Mouse (Mus musculus) heart, embryonic 13.5 days (tissue): ENCODE measurements around the gene Ank2. TPM values are rescaled to one million over a fixed set of nuclear protein-coding genes. Genes with fewer than 3 reads are reported as not detected.
A peak's percentile ranks its signal among the peaks of the same experiment; 100 is the strongest.
"Not testable (repeated sequence)": the region's sequence is repeated elsewhere in the genome, so short reads cannot be mapped to it uniquely, and the experiment has no call there.

ENCODE experiments used
- ATAC-seq: fragments of 200-750 bp; cut with Nextera tagmentation; 2 replicates; pipeline ENCODE4 v1.8.0; 2017; ENCODE audit warnings: moderate TSS enrichment; ENCODE audit not compliant: insufficient number of reproducible peaks, low FRiP score, low TSS enrichment; ENCODE audit errors: extremely low read depth
- H3K27ac ChIP-seq: fragments of 300-500 bp; sonication (generic); replicated peaks from 2 replicates; pipeline ENCODE4 v1.5.1; 2015; ENCODE audit warnings: moderate library complexity, mild to moderate bottlenecking, inconsistent platforms
- H3K27me3 ChIP-seq: fragments of 300-500 bp; sonication (generic); replicated peaks from 2 replicates; pipeline ENCODE4 v1.6.1; 2015; ENCODE audit warnings: mild to moderate bottlenecking, inconsistent platforms
- H3K36me3 ChIP-seq: fragments of 300-500 bp; sonication (generic); 2 replicates; pipeline ENCODE4 v1.6.1; 2015; ENCODE audit warnings: mild to moderate bottlenecking, inconsistent platforms
- H3K4me1 ChIP-seq: fragments of 300-500 bp; sonication (generic); 2 replicates; pipeline ENCODE4 v1.6.1; 2015; ENCODE audit warnings: inconsistent platforms
- H3K4me2 ChIP-seq: fragments of 300-500 bp; sonication (generic); 2 replicates; pipeline ENCODE4 v1.6.1; 2015; ENCODE audit warnings: inconsistent platforms, mild to moderate bottlenecking, moderate library complexity
- H3K4me3 ChIP-seq: fragments of 300-500 bp; sonication (generic); 2 replicates; pipeline ENCODE4 v1.5.1; 2015; ENCODE audit warnings: moderate library complexity, mild to moderate bottlenecking, inconsistent platforms
- H3K9ac ChIP-seq: fragments of 300-500 bp; sonication (generic); 2 replicates; pipeline ENCODE4 v1.6.1; 2015; ENCODE audit warnings: inconsistent platforms, mild to moderate bottlenecking, moderate library complexity
- H3K9me3 ChIP-seq: fragments of 300-500 bp; sonication (generic); 2 replicates; pipeline ENCODE4 v1.6.1; 2016; ENCODE audit warnings: inconsistent platforms
- WGBS: fragments of 180-500 bp; shearing (Covaris S2); methylation state at CpG from one replicate; pipeline ENCODE4 v1.1.7; 2015; ENCODE audit warnings: mixed read lengths; 5-methylcytosine and 5-hydroxymethylcytosine counted together
- polyA plus RNA-seq: library from polyadenylated mRNA; unstranded; fragments of >200 nt; fragmentation: Nextera tagmentation; extraction: Ambion mirVana; gene quantifications from 2 replicates; pipeline ENCODE4 v1.2.1, GENCODE M21; 2015

Ank2 gene
- polyA plus RNA-seq, 1 experiment from 2014 or later: 27.6 TPM

- WGBS: 59% methylated on average over 5 of the region's 5 CpGs
- H3K9me3 ChIP-seq, H3K27ac ChIP-seq, H3K4me1 ChIP-seq, H3K27me3 ChIP-seq, H3K9ac ChIP-seq, H3K4me3 ChIP-seq, H3K4me2 ChIP-seq, ATAC-seq, H3K36me3 ChIP-seq: not testable (repeated sequence)
Measured at GRCm38 (mm10) chr3:127480369-127480768, 18.8 kb downstream of the Ank2 start.

- Histone ChIP-seq H3K27me3 (no peaks in the 10 kb centered on the region), H3K4me3 (no peak overlapping the region), H3K4me2 (no peak overlapping the region), H3K27ac (no peak overlapping the region), H3K36me3 (no peaks in the 10 kb centered on the region), H3K9ac (no peak overlapping the region), H3K4me1 (peaks cover 6% of the 10 kb centered on the region), H3K9me3 (no peaks in the 10 kb centered on the region)
- no peak for ATAC-seq
- 51% methylated on average over 6 of the region's 6 CpGs for WGBS
Measured at GRCm38 (mm10) chr3:127474115-127474514, 25.0 kb downstream of the Ank2 start.

GRCm38 (mm10) chr3:127469164-127469752, 29.9 kb downstream of the Ank2 start:
- no peak overlapping the region for H3K4me2 ChIP-seq
- peaks cover 13% of the 10 kb centered on the region for H3K4me1 ChIP-seq
- WGBS: 44% methylated on average over 4 of the region's 4 CpGs
- no peaks in the 10 kb centered on the region for H3K36me3 ChIP-seq
- H3K9me3 ChIP-seq: no peaks in the 10 kb centered on the region
- H3K27ac ChIP-seq: no peak overlapping the region
- H3K9ac ChIP-seq: no peak overlapping the region
- no peak for ATAC-seq
- H3K4me3 ChIP-seq: no peak overlapping the region
- no peaks in the 10 kb centered on the region for H3K27me3 ChIP-seq

GRCm38 (mm10) chr3:127468569-127468968, 30.6 kb downstream of the Ank2 start:
- H3K9ac ChIP-seq: no peak overlapping the region
- no peak overlapping the region for H3K27ac ChIP-seq
- no peak overlapping the region for H3K4me3 ChIP-seq
- peaks cover 18% of the 10 kb centered on the region for H3K4me1 ChIP-seq
- H3K9me3 ChIP-seq: no peaks in the 10 kb centered on the region
- ATAC-seq: no peak
- no peaks in the 10 kb centered on the region for H3K27me3 ChIP-seq
- H3K4me2 ChIP-seq: no peak overlapping the region
- 46% methylated on average over 8 of the region's 8 CpGs for WGBS
- H3K36me3 ChIP-seq: no peaks in the 10 kb centered on the region

- no peak for ATAC-seq
Measured at GRCm38 (mm10) chr3:127463816-127464480, 35.2 kb downstream of the Ank2 start.

GRCm38 (mm10) chr3:127463165-127463564, 36.0 kb downstream of the Ank2 start:
- 42% methylated on average over 9 of the region's 9 CpGs for WGBS
- Histone ChIP-seq H3K27ac (no peak overlapping the region), H3K27me3 (no peaks in the 10 kb centered on the region), H3K4me3 (no peak overlapping the region), H3K36me3 (no peaks in the 10 kb centered on the region), H3K4me2 (no peak overlapping the region), H3K9ac (no peak overlapping the region), H3K4me1 (peaks cover 19% of the 10 kb centered on the region), H3K9me3 (no peaks in the 10 kb centered on the region)
- no peak for ATAC-seq

More at GRCm38 (mm10) chr3:127463816-127464480, 35.2 kb downstream of the Ank2 start:
- no peak overlapping the region for H3K9ac ChIP-seq
- WGBS: 44% methylated on average over 14 of the region's 14 CpGs
- H3K4me3 ChIP-seq: no peak overlapping the region
- no peaks in the 10 kb centered on the region for H3K27me3 ChIP-seq
- no peak overlapping the region for H3K4me2 ChIP-seq
- H3K4me1 ChIP-seq: peaks cover 19% of the 10 kb centered on the region
- H3K27ac ChIP-seq: no peak overlapping the region
- no peaks in the 10 kb centered on the region for H3K36me3 ChIP-seq
- no peaks in the 10 kb centered on the region for H3K9me3 ChIP-seq

- no peak for ATAC-seq
- H3K4me3 ChIP-seq: no peak overlapping the region
- 71% methylated on average over 6 of the region's 6 CpGs for WGBS
Measured at GRCm38 (mm10) chr3:127462413-127462812, 36.7 kb downstream of the Ank2 start.

GRCm38 (mm10) chr3:127460891-127461437, 38.2 kb downstream of the Ank2 start:
- Histone ChIP-seq H3K27ac (no peak overlapping the region), H3K4me2 (no peak overlapping the region), H3K4me3 (no peak overlapping the region), H3K9ac (no peak overlapping the region), H3K27me3 (no peaks in the 10 kb centered on the region), H3K9me3 (no peaks in the 10 kb centered on the region), H3K4me1 (peaks cover 22% of the 10 kb centered on the region), H3K36me3 (no peaks in the 10 kb centered on the region)
- 64% methylated on average over 11 of the region's 11 CpGs for WGBS
- ATAC-seq: no peak

More at GRCm38 (mm10) chr3:127462413-127462812, 36.7 kb downstream of the Ank2 start:
- no peak overlapping the region for H3K9ac ChIP-seq
- H3K4me1 ChIP-seq: peaks cover 22% of the 10 kb centered on the region
- H3K36me3 ChIP-seq: no peaks in the 10 kb centered on the region
- H3K4me2 ChIP-seq: no peak overlapping the region
- no peaks in the 10 kb centered on the region for H3K9me3 ChIP-seq
- H3K27me3 ChIP-seq: no peaks in the 10 kb centered on the region
- no peak overlapping the region for H3K27ac ChIP-seq

GRCm38 (mm10) chr3:127459858-127460257, 39.3 kb downstream of the Ank2 start:
- no peak overlapping the region for H3K9ac ChIP-seq
- H3K4me2 ChIP-seq: no peak overlapping the region
- H3K27me3 ChIP-seq: no peaks in the 10 kb centered on the region
- no peak for ATAC-seq
- H3K27ac ChIP-seq: no peak overlapping the region
- no peak overlapping the region for H3K4me3 ChIP-seq
- H3K9me3 ChIP-seq: no peaks in the 10 kb centered on the region
- peaks cover 22% of the 10 kb centered on the region for H3K4me1 ChIP-seq
- no peaks in the 10 kb centered on the region for H3K36me3 ChIP-seq
- 11% methylated on average over 3 of the region's 3 CpGs for WGBS

GRCm38 (mm10) chr3:127458925-127459324, 40.2 kb downstream of the Ank2 start:
- Histone ChIP-seq H3K9me3 (no peaks in the 10 kb centered on the region), H3K4me3 (0 out of 2 replicates have a peak overlapping the region, but pooled peaks have one; percentile 6), H3K4me1 (peaks cover 19% of the 10 kb centered on the region), H3K27ac (peak overlapping the region; percentile 63), H3K36me3 (no peaks in the 10 kb centered on the region), H3K4me2 (peak overlapping the region; percentile 58), H3K27me3 (no peaks in the 10 kb centered on the region), H3K9ac (0 out of 2 replicates have a peak overlapping the region, but pooled peaks have one; percentile 16)
- WGBS: 13% methylated on average over 11 of the region's 11 CpGs
- no peak for ATAC-seq

GRCm38 (mm10) chr3:127458420-127458798, 40.7 kb downstream of the Ank2 start:
- H3K4me3 ChIP-seq: 0 out of 2 replicates have a peak overlapping the region, but pooled peaks have one; percentile 6
- H3K27me3 ChIP-seq: no peaks in the 10 kb centered on the region
- H3K36me3 ChIP-seq: no peaks in the 10 kb centered on the region
- H3K4me2 ChIP-seq: peak overlapping the region; percentile 58
- ATAC-seq: no peak
- H3K27ac ChIP-seq: peak overlapping the region; percentile 63
- no peaks in the 10 kb centered on the region for H3K9me3 ChIP-seq
- H3K4me1 ChIP-seq: peaks cover 16% of the 10 kb centered on the region
- 0 out of 2 replicates have a peak overlapping the region, but pooled peaks have one; percentile 16 for H3K9ac ChIP-seq
- WGBS: 4% methylated on average over 6 of the region's 6 CpGs
